Mouse (Mus musculus) cerebellum, postnatal 14 days (tissue): ENCODE measurements at regions not wholly inside any gene's neighbourhood (a gene's known extent, or its start where the extent isn't known, plus 50 kb on each side); places are given as distances from the start of the nearest gene placed in this dataset.
A peak's percentile ranks its signal among the peaks of the same experiment; 100 is the strongest.
"Not testable (repeated sequence)": the region's sequence is repeated elsewhere in the genome, so short reads cannot be mapped to it uniquely, and the experiment has no call there.

Experiments
- DNase-seq, 2 experiments: peaks; one replicate each; pipeline ENCODE4 v3.0.0; 2021; ENCODE audit warnings: mixed read lengths in 2 of 2

DNA sequence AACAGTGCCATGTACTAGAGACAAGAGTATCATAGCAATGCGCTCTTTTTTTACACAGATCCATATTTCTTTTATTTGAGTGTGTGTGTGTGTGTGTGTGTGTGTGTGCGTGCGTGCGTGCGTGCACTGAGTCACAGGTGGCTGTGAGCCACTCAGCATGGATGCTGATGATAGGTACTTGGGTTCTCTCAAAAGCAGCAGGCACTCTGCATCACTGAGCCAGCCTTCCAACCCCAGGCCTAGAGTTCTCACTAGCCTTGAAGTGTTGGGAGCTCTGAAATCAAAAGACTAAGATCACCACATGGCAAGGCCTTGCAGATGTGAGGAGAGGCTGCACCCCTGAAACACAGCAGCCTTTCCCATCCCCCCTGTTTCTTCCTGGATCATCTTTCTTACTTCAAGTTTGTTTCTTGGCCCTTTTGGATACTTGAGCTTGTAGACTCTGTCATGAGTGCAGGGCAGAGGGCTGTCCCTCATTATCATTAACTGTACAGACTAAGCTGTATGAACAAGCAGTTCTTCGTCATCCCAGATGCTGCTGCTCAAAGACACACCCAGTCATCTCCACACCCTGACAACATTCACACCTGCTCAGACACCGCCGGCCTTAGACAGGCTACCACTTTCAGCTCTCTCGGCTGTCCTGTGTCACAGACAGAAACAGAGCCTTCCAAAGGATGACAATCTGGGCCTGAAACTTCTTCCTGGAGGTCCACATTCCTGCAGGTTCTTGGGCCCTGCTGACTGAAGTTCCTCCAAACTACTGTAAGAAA, 405.5 kb upstream of the Ercc4 start:
- DNase-seq: no peak

- no peak for DNase-seq
These were observed 402.6 kb upstream of the Ercc4 start for GRCm38 (mm10) chr16:12706907-12707306.

- DNase-seq: not testable (repeated sequence)
These were observed 388.1 kb upstream of the Ercc4 start for GRCm38 (mm10) chr16:12721368-12721767.

DNA sequence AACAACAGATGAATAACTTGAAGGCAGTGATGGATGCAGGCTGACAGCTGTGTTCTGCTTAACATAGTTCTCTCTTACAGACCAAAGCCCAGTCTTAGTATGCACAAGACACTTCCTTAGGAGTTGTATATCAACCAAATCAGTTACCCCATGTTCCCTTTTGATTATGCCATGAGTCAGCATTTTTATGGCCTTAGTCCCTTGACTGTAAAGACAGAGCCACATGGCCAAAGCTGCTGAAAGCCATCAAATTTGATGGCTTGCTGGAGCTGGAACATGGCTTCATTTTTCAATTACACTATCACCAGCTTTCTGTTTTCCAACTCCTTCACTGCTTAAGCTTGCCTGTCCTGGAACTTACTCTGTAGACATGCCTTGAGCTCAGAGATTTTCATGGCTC, 383.4 kb upstream of the Ercc4 start:
- no peak for DNase-seq

DNA sequence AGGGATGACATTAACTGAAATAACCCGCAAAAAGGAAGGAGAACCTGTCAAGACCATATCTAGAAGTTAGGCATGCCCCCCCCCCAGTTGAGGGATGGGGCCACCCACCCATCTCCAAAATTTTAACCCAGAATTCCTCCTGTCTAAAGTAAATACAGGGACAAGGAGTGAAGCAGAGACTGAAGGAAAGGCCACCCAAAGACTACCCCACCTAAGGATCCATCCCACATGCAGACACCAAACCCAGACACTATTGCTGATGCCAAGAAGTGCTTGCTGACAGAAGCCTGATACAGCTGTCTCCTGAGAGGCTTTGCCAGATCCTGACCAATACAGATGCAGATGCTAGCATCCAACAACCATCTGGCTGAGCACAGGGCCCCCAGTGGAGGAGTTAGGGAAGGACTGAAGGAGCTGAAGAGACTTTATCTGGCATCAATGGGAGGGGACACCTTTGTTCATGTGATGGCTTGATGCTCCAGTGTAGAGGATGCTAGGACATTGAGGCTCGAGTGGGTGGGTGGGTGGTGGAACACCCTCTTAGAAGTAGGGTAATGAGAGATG, 379.2 kb upstream of the Ercc4 start:
- DNase-seq: not testable (repeated sequence)

GRCm38 (mm10) chr16:12731588-12731987, 377.9 kb upstream of the Ercc4 start:
- no peak for DNase-seq

- DNase-seq: no peak
These were observed 367.0 kb upstream of the Ercc4 start for GRCm38 (mm10) chr16:12742472-12742871.

DNA sequence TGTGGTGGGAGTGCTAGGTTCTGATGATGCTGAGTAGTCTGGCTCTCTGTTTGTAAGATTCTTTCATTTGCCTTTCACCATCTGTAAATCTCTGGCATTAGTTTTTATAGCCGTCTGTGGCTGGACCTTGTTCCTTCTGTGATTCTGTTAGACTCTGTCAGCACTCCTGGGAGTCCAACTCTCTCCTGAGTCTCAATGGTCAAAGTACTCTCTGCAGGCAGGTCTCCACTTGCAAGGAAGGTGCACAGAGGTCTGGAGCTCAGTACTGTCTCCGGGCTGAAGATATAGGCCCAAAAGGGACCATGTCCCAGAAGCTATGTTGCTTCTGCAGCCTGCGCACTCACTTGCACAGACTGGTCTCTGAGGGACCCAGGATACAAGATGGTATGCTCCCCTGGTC, 356.3 kb upstream of the Ercc4 start:
- DNase-seq: no peak

DNA sequence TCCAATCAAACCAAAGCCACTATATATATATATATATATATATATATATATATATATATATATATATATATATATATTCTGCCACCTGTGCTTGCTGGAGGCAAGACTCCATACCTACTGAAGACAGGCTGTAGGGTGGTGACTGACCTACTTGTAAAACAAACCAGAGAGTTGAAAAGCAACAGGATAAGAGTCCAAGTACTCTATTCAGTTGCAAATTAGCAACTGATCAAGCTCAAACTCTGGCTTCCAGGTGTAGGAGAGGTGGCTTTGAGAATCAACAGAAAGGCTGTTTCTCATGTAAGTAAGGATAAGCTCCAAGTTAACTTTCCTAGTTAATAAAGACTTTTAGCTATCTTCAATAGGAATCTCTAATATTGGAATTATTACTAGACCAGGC, 355.1 kb upstream of the Ercc4 start:
- DNase-seq: no peak

- peak in 1 of 2 experiments; percentile 4 for DNase-seq
These were observed 350.9 kb upstream of the Ercc4 start for GRCm38 (mm10) chr16:12758594-12758993.

DNA sequence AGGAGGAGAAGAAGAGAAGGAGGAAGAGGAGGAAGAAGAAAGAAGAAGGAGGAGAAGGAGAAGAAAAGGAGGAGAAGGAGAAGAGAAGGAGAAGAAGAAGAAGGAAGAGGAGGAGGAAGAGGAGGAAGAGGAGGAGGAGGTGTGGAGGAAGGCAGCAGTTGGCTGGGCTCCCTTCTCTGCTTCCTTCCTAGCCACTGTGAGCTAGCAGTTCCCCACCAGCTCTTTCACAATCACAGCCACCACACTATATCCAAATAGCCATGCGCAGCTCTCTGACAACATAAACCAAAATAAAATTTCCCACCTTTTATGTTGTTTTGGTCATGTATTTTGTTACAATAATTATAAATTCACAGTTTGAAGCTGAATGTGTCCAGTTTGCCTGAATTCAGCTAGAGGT, 345.3 kb upstream of the Ercc4 start:
- no peak for DNase-seq

GRCm38 (mm10) chr16:12764608-12765007, 344.9 kb upstream of the Ercc4 start:
- no peak for DNase-seq

DNA sequence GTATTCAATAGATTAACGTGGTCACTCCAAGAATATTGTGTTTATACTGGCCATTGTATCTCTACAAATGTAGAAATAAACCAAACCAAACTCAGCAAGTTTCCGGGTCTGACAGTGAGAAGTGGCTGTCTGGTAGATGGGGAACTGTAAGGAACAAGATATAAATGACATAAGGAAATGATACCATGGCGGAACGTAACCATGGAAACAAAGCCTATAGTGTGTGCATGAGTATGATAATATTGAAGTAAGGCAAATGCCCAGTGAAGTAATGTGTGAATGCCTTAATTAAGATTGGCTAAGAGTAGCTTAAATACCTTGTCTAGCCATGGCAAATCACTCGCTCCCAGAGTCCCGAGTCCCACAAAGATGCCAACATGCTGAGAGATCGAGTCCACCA, 342.6 kb upstream of the Ercc4 start:
- no peak for DNase-seq

DNA sequence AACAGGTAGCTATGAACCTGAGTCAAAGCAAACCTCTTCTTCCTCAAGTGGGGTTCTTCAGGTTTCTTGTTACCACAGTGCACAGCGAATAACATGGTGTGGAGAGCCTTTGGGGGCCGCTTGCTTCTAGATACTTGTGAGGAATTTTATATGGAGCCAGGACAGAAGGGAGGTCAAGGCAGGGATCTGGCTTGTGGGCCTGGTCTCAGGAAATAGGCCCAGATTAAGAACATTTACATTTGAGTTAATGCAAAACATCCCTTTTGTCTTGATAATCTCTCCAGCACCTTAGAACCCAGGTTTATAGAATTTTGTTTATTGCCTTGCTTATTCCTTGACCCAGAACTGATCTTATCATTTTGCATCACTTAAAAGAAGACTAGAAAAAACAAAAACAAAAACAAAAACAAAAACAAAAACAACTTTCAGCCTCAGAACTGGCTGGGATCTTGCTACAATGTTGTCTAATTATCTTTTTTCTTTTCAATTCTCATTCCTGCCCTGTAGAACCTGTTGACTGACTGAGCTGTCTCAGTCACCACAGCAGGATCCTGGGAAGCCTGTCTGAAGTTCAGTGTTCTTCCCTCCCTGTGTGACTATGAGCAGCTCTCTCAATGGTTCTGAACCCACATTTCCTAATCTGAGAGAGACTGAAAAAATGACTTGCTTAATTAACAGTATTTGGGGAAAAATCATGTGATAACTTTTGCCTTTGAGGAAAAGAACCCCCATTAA, 341.2 kb upstream of the Ercc4 start:
- no peak for DNase-seq

- DNase-seq: no peak
These were observed 339.0 kb upstream of the Ercc4 start for GRCm38 (mm10) chr16:12770482-12770881.

DNA sequence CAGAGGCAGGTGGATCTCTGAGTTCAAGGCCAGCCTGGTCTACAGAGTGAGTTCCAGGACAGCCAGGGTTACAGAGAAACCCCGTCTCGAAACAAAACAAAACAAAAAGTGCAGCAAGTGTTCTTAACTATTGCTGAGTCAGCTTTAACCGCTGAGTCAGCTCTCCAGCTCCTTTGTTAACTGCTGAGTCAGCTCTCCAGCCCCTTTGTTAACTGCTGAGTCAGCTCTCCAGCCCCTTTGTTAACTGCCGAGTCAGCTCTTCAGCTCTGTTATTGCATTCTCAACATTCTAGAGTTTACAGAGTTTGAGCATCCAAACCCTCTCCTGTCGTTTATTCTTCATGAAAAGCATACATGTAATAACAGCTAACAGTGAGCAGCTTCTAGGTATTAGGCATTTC, 336.9 kb upstream of the Ercc4 start:
- DNase-seq: no peak

GRCm38 (mm10) chr16:12775876-12776275, 333.6 kb upstream of the Ercc4 start:
- no peak for DNase-seq

DNA sequence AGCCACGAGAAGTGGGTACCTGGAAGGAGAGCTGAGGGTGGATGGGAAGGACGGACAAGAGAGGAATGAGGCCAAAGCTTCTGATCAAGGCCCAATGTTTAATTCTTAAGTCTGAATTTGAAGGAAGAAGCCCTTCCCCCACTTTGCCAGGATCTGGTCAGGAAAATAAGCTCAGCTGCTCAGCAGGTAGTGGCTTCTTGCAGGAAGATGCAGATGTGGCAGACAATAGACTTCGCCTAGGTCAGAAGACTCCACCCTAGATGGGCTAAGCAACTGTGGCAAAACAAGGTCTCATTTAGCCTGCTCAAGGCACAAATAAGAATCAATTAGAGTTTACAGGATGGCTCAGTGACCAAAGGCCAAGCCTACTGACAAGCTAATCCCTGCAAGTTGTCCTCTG, 330.4 kb upstream of the Ercc4 start:
- DNase-seq: no peak

- DNase-seq: no peak
These were observed 328.8 kb upstream of the Ercc4 start for GRCm38 (mm10) chr16:12780635-12781034.

- no peak for DNase-seq
These were observed 323.7 kb upstream of the Ercc4 start for GRCm38 (mm10) chr16:12785828-12786227.

DNA sequence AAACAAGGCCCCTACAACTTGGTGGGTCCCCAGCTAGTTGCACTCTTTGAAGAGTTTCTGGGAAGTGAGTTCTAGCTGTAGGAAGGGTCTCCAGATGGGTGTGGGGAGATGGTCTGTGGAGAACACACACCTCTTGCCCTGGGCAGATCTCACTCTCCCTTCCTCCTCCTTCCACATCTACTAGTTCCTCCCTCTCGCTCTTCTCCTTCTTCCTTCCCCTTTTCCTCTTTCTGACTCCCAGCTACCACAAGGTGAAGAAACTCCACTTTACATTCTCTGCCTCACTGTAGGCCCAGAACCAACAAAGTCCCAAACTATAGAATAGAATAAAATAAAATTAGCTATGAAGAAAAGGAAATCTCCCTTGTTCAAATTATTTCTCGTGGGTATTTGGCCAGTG, 311.0 kb upstream of the Ercc4 start:
- DNase-seq: no peak

- no peak for DNase-seq
These were observed 309.3 kb upstream of the Ercc4 start for GRCm38 (mm10) chr16:12800181-12800580.

GRCm38 (mm10) chr16:12802651-12803050, 306.8 kb upstream of the Ercc4 start:
- no peak for DNase-seq

DNA sequence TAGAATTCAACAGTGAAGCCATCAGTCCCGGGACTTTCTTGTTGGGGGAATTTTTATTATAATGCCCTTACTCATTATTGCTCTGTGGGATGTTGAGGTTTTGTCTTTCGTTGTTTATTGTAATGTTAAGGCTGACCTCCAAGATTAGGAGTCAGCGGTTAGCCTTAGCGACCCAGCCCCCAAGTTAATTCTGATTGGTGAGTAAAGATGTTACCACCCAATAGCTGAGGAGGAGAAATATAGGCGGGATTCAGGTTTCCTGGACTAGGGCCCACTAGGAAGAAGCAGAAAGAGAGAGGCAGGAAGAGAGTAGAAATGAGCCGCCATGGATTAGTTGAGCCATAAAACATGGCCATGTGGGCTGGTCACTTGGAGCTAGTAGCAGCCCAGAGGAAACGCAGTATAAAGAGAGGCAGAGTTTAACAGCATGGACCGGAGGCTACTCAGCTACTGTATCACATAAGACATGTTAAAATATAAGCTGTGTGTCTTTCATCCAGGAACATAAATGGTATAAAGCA, 302.1 kb upstream of the Ercc4 start:
- no peak for DNase-seq
